Mouse (Mus musculus): ENCODE results near the gene Arfip1.
A peak's percentile ranks its signal among the peaks of the same experiment; 100 is the strongest.

The Arfip1 gene

GRCm38 (mm10) chr3:84582023-84582912, at the start of gene Arfip1:
Gene Arfip1, minus strand, starts transcription at chr3:84582625.
- peak; percentile 88 to 90 for DNase-seq (ENCODE audit: low read depth in 2 of 2, low spot score in 2 of 2)

GRCm38 (mm10) chr3:84631586-84631985, 49.2 kb upstream of the Arfip1 start:
- no peak for DNase-seq (ENCODE audit: low read depth in 2 of 2, low spot score in 2 of 2)

- peak; percentile 9 to 29 for DNase-seq (ENCODE audit: low read depth in 2 of 2, low spot score in 2 of 2)
These were observed 39.6 kb upstream of the Arfip1 start for GRCm38 (mm10) chr3:84622026-84622425.

- DNase-seq (ENCODE audit: low read depth in 2 of 2, low spot score in 2 of 2): no peak
These were observed 37.3 kb upstream of the Arfip1 start for GRCm38 (mm10) chr3:84619725-84620124.

- no peak for DNase-seq (ENCODE audit: low read depth in 2 of 2, low spot score in 2 of 2)
These were observed 36.6 kb upstream of the Arfip1 start for GRCm38 (mm10) chr3:84619056-84619455.

GRCm38 (mm10) chr3:84618627-84619026, 36.2 kb upstream of the Arfip1 start:
- no peak for DNase-seq (ENCODE audit: low read depth in 2 of 2, low spot score in 2 of 2)

GRCm38 (mm10) chr3:84615856-84616225, 33.4 kb upstream of the Arfip1 start:
- DNase-seq (ENCODE audit: low read depth in 2 of 2, low spot score in 2 of 2): no peak

- DNase-seq (ENCODE audit: low read depth in 2 of 2, low spot score in 2 of 2): peak in 1 of 2 experiments; percentile 31
These were observed 32.8 kb upstream of the Arfip1 start for GRCm38 (mm10) chr3:84615050-84615855.

GRCm38 (mm10) chr3:84610183-84610710, 27.8 kb upstream of the Arfip1 start:
- no peak for DNase-seq (ENCODE audit: low read depth in 2 of 2, low spot score in 2 of 2)

GRCm38 (mm10) chr3:84603212-84603611, 20.8 kb upstream of the Arfip1 start:
- DNase-seq (ENCODE audit: low read depth in 2 of 2, low spot score in 2 of 2): no peak

GRCm38 (mm10) chr3:84602759-84603158, 20.3 kb upstream of the Arfip1 start:
- DNase-seq (ENCODE audit: low read depth in 2 of 2, low spot score in 2 of 2): no peak

GRCm38 (mm10) chr3:84601870-84602495, 19.6 kb upstream of the Arfip1 start:
- DNase-seq (ENCODE audit: low read depth in 2 of 2, low spot score in 2 of 2): no peak

GRCm38 (mm10) chr3:84598756-84599155, 16.3 kb upstream of the Arfip1 start:
- no peak for DNase-seq (ENCODE audit: low read depth in 2 of 2, low spot score in 2 of 2)

- no peak for DNase-seq (ENCODE audit: low read depth in 2 of 2, low spot score in 2 of 2)
These were observed 15.7 kb upstream of the Arfip1 start for GRCm38 (mm10) chr3:84597996-84598734.

- no peak for DNase-seq (ENCODE audit: low read depth in 2 of 2, low spot score in 2 of 2)
These were observed 13.3 kb upstream of the Arfip1 start for GRCm38 (mm10) chr3:84595677-84596234.

GRCm38 (mm10) chr3:84594894-84595676, 12.7 kb upstream of the Arfip1 start:
- DNase-seq (ENCODE audit: low read depth in 2 of 2, low spot score in 2 of 2): no peak

- DNase-seq (ENCODE audit: low read depth in 2 of 2, low spot score in 2 of 2): no peak
These were observed 10.8 kb upstream of the Arfip1 start, which contains the start of gene Tigd4 for GRCm38 (mm10) chr3:84593274-84593673. Gene Tigd4, plus strand, starts transcription at chr3:84593574.

GRCm38 (mm10) chr3:84586736-84587135, 4.3 kb upstream of the Arfip1 start:
- DNase-seq (ENCODE audit: low read depth in 2 of 2, low spot score in 2 of 2): no peak

GRCm38 (mm10) chr3:84582913-84583276, 470 bp upstream of the Arfip1 start:
- no peak for DNase-seq (ENCODE audit: low read depth in 2 of 2, low spot score in 2 of 2)

GRCm38 (mm10) chr3:84581696-84582022, 766 bp downstream of the Arfip1 start:
- no peak for DNase-seq (ENCODE audit: low read depth in 2 of 2, low spot score in 2 of 2)
